Mouse (Mus musculus) thymus, adult 2 months (tissue): ENCODE data around the gene Traf3ip1.

Source experiments
- CTCF ChIP-seq: fragments of 200-500 bp; IDR thresholded peaks from 2 replicates; pipeline ENCODE4 v1.5.1; 2012; ENCODE audit warnings: mild to moderate bottlenecking, control low read depth, low read length, moderate library complexity, borderline replicate concordance; ENCODE audit not compliant: control insufficient read depth, poor library complexity, insufficient read depth; ENCODE audit errors: extremely low read depth
- POLR2A ChIP-seq: fragments of 200-500 bp; IDR thresholded peaks from 2 replicates; pipeline ENCODE4 v1.6.1; 2012; ENCODE audit warnings: mild to moderate bottlenecking, low read length, control low read depth, moderate library complexity; ENCODE audit not compliant: control insufficient read depth, poor library complexity, insufficient read depth; ENCODE audit errors: extremely low read depth

- TF ChIP-seq POLR2A: no peak
- no peak for TF ChIP-seq CTCF
Observed at GRCm38 (mm10) chr1:91525838-91526237, 31.4 kb downstream of the Traf3ip1 start.
